Mouse (Mus musculus): ENCODE results near the gene Cox14.

DNA sequence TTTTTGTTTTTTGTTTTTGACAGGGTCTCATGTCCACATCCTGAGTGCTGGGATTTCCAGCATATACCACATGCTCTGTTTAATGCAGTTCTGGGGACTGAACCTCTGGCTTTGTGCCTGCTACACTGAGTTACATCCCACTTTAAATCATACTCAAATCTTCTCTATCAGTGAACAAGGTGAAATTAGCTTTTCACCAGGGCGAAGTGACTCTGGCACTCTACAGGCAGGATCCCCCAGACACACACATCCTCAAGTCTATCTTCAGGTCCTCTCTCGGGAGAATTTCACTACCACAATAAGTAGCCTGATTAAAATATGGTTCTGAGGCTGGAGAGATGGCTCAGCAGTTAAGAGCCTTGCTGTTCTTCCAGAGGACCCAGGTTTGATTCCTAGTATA is 1.1 kb downstream of the Cox14 start:
- no peak for TF ChIP-seq GATA1 (IDR thresholded peaks at IDR 0.05; ENCODE audit: borderline replicate concordance, low read length)
- TF ChIP-seq FLI1 (IDR thresholded peaks at IDR 0.05; ENCODE audit: low read length) = no peak
